9 mouse cellular contexts compared by ENCODE assay signal in the genomic region with DNA sequence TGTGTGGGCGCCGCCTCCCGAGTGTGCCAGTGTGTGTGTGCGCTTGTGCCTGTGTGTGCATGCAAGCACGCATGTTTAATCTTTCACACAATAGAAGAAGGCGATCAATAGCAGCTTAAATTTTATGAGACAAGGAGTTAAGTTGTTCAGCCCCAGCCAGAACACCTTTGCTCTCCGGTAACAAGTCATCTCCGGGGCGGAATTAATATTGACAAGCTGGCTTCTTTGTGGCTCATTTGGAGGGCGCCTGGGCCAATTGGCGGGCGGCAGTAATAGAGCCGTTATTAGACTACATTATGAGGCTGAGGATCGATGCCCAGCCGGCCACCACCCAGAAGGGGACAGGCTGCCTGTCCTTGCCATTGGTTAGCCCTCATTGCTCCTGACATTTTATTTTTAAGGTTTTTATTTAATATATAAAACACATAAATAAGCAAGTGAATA.
DNase-seq lines count a peak whose midpoint lies in the region; ATAC-seq lines count a peak whose summit lies in the region.
"Had no signal": no experiment of that assay in that cellular context is flagged by ENCODE, and none has a peak within 500 bp of the region (broad histone marks: within the 10 kb centered on the region; RNA-seq: fewer than 3 reads in every experiment).

No protein-coding gene starts in this region.

- no peaks in the 10 kb centered on the region for H3K9me3 ChIP-seq in kidney, embryonic 15.5 days (replicated peaks)
- no peaks in the 10 kb centered on the region for H3K9me3 ChIP-seq in hindbrain, embryonic 12.5 days (replicated peaks)
- H3K9me3 ChIP-seq in neural tube, embryonic 12.5 days, result no peaks in the 10 kb centered on the region

- H3K27ac ChIP-seq in kidney, embryonic 15.5 days, result no peak overlapping the region
- peak overlapping the region; percentile 78 for H3K27ac ChIP-seq in hindbrain, embryonic 12.5 days
- no peak overlapping the region for H3K27ac ChIP-seq in neural tube, embryonic 12.5 days

- H3K9ac ChIP-seq in kidney, embryonic 15.5 days, result no peak overlapping the region
- H3K9ac ChIP-seq in hindbrain, embryonic 12.5 days, result no peak overlapping the region
- no peak overlapping the region for H3K9ac ChIP-seq in neural tube, embryonic 12.5 days

- WGBS in kidney, embryonic 15.5 days, result 41% methylated on average over 15 of the region's 15 CpGs
- WGBS in hindbrain, embryonic 12.5 days, result 53% methylated on average over 15 of the region's 15 CpGs
- 44% methylated on average over 15 of the region's 15 CpGs for WGBS in neural tube, embryonic 12.5 days

- no peak for ATAC-seq in kidney, embryonic 15.5 days (replicated peaks; ENCODE audit: low FRiP score)
- peak; percentile 62 for ATAC-seq in hindbrain, embryonic 12.5 days (ENCODE audit: low FRiP score)
- no peak; the same call in 1 of the 2 replicates for ATAC-seq in neural tube, embryonic 12.5 days (ENCODE audit: low FRiP score, low read depth)

- H3K4me1 ChIP-seq in kidney, embryonic 15.5 days, result peaks cover 8% of the 10 kb centered on the region
- peaks cover 15% of the 10 kb centered on the region for H3K4me1 ChIP-seq in hindbrain, embryonic 12.5 days
- peaks cover 10% of the 10 kb centered on the region; the same call in 1 of the 2 replicates for H3K4me1 ChIP-seq in neural tube, embryonic 12.5 days

- H3K36me3 ChIP-seq in kidney, embryonic 15.5 days, result no peaks in the 10 kb centered on the region
- H3K36me3 ChIP-seq in hindbrain, embryonic 12.5 days, result no peaks in the 10 kb centered on the region
- H3K36me3 ChIP-seq in neural tube, embryonic 12.5 days, result no peaks in the 10 kb centered on the region

- no peak for DNase-seq in kidney, postnatal 36 days
- DNase-seq in R1 (ENCODE audit: low read depth, low spot score), result peak; percentile 8
- DNase-seq in urinary bladder, postnatal 10 days (ENCODE audit: low spot score), result no peak
- no peak for DNase-seq in spleen, adult 18-20 months
- DNase-seq in urinary bladder, postnatal 36 days (ENCODE audit: low spot score in 2 of 2), result no peak
- DNase-seq: kidney, postnatal 14 days had no signal

- H3K4me2 ChIP-seq in kidney, embryonic 15.5 days, result peak overlapping the region; percentile 43
- H3K4me2 ChIP-seq in hindbrain, embryonic 12.5 days (replicated peaks), result peak overlapping the region; percentile 35
- peak overlapping the region; percentile 48 for H3K4me2 ChIP-seq in neural tube, embryonic 12.5 days (replicated peaks)

- peak overlapping the region; percentile 8; the same call in 1 of the 2 replicates for H3K4me3 ChIP-seq in kidney, embryonic 15.5 days (replicated peaks)
- no peak overlapping the region for H3K4me3 ChIP-seq in hindbrain, embryonic 12.5 days
- H3K4me3 ChIP-seq in neural tube, embryonic 12.5 days, result no peak overlapping the region

- H3K27me3 ChIP-seq in kidney, embryonic 15.5 days, result peaks cover 78% of the 10 kb centered on the region
- H3K27me3 ChIP-seq in hindbrain, embryonic 12.5 days, result peaks cover 21% of the 10 kb centered on the region
- H3K27me3 ChIP-seq in neural tube, embryonic 12.5 days (replicated peaks), result peaks cover 15% of the 10 kb centered on the region
